Mouse (Mus musculus) retina, postnatal 1 day (tissue): ENCODE measurements at regions not wholly inside any gene's neighbourhood (a gene's known extent, or its start where the extent isn't known, plus 50 kb on each side); places are given as distances from the start of the nearest gene placed in this dataset.

Experiments used
- DNase-seq: peaks from one replicate; pipeline ENCODE4 v3.0.0-alpha.2; 2012

DNA sequence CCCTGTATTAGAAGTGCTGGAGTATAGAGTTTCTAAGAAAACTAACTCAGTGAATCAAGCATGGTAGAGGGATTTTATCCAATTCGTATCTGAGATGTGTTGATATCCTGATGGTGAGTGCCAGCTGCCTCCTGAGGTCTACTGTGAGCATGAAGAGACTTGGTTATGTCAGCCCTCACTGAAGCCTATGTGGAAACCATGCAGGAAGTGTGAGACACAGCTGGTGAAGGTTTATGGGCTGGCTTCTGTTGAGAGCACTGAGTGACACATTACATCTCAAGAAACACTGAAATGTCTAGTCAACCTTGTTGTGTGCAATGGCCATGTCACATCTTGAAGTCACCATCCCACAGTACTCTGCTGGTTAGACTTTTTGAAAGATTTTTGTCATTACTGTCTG, 104.6 kb downstream of the Psmg1 start:
- DNase-seq, result no peak

GRCm38 (mm10) chr16:95873297-95873696, 117.5 kb downstream of the Psmg1 start:
- no peak for DNase-seq

- DNase-seq, result no peak
Measured at GRCm38 (mm10) chr16:95872436-95872835, 118.3 kb downstream of the Psmg1 start.

- no peak for DNase-seq
Measured at GRCm38 (mm10) chr16:95870291-95870690, 120.5 kb downstream of the Psmg1 start.

- DNase-seq, result no peak
Measured at GRCm38 (mm10) chr16:95869501-95869900, 121.3 kb downstream of the Psmg1 start.

DNA sequence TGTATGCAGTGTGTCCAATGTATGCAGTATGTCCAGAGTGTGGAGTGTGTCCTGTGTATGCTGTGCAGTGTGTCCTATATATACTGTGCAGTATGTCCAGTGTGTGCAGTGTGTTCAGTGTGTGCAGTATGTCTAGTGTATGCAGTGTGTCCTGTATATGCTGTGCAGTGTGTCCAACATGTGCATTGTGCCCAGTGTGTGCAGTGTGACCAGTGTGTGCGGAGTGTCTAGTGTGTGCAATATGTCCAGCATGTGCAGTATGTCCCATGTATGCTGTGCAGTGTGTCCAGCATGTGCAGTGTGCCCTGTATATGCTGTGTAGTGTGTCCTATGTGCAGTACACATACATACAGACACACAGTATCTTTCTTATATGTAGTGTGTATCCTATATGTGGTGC, 121.9 kb downstream of the Psmg1 start:
- DNase-seq, result no peak

- no peak for DNase-seq
Measured at GRCm38 (mm10) chr16:95867516-95867915, 123.2 kb downstream of the Psmg1 start.

DNA sequence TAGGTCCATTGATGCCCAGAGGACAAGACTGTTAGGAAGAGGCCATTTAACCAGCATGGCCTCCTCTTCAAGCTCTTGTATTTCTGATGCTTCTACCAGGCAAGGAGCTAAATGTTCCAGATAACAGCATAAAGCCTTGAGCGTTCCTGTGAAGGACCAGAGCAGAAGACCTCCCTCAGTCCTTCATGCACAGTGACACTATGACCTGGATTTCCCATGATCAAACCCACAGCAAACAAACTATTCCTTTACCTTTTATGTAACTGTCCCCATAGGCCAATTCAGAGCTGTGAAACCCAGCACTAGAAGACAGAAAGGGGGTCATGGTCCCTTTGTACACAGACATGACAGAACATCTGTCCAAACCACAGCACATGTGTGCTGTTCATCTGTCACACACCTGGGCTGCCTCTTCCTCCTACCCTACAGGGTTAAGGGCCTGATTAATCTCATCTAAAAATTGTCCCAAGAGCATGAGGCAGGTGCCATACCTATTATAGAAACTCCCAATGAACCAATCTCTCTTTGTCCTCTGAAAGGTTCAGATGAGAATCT, 123.8 kb downstream of the Psmg1 start:
- no peak for DNase-seq

- no peak for DNase-seq
Measured at GRCm38 (mm10) chr16:95865603-95866002, 125.2 kb downstream of the Psmg1 start.

- no peak for DNase-seq
Measured at GRCm38 (mm10) chr16:95864646-95865045, 126.1 kb downstream of the Psmg1 start.

DNA sequence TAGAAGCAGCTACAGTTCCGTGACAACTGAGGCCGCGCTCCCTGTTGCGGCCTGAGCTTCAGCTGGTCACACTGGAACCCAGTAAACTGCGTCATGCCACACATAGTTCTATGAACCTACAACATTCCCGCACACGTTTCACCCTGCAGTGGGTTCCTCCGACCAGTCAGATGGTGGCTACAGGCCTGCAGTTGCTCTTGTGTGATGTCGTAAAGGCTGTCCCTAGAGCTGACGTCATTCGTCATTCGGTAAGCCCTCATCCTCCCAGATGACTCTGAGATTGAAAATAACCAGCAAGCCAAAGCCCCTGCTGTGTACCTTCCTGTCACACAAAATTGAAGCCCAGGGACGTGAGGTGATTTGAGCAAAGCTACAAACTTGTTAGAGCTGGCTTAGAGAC, 126.7 kb downstream of the Psmg1 start:
- DNase-seq, result no peak

GRCm38 (mm10) chr16:95863565-95863964, 127.2 kb downstream of the Psmg1 start:
- no peak for DNase-seq

DNA sequence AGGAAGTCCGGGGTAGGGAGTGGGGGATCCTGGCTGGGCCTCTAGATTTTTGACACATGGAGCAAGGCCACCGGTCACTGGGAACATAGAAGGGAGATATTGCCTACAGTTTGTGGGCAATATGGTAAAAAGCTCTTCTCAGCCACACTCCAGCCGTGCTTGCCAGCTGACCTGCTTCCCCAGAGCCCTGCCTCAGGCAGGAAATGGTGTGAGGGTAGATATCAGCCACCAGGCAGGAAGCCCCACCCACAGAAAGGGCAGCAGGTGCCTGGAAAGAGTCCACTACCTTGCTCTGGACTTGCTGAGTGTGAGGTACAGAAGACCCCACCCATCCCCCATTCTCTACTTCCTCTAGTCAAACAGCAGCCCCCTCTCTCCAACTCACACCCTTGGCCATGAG, 128.1 kb downstream of the Psmg1 start:
- no peak for DNase-seq

- DNase-seq, result no peak
Measured at GRCm38 (mm10) chr16:95861231-95861690, 129.5 kb downstream of the Psmg1 start.

DNA sequence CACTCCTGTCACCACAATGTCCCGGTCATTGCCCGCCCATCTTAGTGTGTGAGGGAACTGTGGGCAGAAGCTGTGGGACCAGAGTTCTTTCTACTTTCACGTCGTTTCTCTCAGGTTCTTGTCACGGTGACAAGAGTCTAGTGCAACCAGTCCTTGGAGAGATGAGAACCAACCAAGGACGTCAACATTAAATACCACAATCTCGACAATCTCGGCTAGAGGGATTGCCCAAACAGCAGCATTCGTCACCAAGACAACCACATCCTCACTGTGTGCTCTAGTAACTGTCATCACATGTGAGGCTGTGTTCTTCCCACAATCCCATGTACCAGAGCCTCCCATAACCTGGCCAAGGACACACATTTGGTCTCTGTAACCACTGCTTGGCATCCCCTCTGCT, 129.9 kb downstream of the Psmg1 start:
- no peak for DNase-seq

- no peak for DNase-seq
Measured at GRCm38 (mm10) chr16:95860111-95860510, 130.6 kb downstream of the Psmg1 start.

DNA sequence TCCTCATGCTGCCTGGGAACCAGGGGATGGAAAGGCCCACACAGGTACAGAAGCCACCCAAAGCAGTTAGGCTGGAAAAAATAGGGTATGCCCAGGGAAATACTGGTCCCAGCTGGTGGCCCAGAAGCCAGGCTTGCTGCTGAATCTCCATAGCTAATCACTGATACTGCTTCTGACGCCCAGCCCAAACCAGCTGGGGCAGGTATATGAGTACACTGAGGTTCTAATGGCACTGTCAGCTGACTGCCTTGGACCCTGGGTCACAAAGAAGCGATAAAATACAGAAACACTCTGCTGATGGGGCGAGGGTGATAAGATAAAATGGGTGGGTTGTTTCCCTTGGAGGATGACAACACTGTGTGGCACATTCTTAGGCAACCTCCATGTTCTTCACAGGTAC, 133.4 kb downstream of the Psmg1 start:
- DNase-seq, result no peak

- no peak for DNase-seq
Measured at GRCm38 (mm10) chr16:95855230-95855629, 135.5 kb downstream of the Psmg1 start.

GRCm38 (mm10) chr16:95851907-95852306, 138.9 kb downstream of the Psmg1 start:
- DNase-seq, result no peak

DNA sequence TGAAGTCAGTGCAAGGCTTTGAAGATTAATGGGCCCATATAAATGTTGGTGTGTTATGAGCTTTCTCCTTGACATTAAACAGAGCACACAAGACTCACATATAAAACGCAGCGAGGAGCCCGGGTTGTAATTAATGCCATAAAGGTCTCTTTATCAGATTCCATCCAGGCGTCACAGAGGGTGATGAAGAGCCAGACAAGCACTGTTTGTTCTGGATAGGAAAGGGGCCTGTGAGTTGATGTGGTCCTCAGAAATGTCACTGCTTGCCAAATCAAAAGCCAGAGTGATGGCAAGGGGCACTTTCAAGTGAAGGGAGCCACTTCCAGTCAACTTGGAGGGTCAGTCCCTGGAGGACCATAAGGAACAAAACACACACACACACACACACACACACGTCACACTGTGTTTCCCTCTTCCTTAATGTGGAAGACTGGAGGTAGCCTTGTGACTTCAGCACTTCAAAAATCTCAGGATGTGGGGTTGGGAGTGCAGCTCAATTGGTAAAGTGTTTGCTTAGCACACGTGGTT, 142.1 kb downstream of the Psmg1 start:
- DNase-seq, result no peak

DNA sequence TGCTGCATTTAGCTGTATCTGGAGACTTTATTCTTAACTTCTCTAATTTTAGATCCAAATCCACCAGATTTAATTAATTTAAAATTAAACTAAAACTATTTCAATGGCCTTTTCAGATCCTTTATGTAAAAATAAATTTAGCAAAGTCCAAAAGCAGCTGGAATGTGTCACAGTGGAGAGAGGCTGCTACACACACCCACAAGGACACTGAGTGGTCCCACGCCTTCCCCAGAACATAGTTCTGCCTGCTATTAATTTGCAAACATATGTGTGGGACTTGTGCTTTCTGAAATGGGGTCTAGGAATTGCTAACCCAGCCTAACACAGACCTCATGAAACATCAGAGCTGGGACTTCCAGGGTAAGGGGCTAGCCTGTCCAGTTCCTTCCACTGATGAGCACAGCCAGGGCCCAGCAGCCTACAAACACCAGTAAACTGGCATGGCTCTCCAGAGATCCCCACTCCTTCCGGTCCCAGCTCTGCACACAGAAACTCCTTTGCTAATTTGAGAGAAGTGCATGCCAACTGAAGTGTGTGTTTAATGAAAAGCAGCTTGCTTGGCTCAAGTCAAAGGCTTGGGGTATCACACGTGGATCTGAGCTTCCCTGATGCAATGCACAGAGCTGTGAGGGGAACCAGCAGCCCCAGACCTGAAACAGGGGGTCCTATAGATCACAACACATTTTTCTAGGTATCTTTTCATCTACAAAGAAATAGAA, 142.8 kb downstream of the Psmg1 start:
- no peak for DNase-seq

DNA sequence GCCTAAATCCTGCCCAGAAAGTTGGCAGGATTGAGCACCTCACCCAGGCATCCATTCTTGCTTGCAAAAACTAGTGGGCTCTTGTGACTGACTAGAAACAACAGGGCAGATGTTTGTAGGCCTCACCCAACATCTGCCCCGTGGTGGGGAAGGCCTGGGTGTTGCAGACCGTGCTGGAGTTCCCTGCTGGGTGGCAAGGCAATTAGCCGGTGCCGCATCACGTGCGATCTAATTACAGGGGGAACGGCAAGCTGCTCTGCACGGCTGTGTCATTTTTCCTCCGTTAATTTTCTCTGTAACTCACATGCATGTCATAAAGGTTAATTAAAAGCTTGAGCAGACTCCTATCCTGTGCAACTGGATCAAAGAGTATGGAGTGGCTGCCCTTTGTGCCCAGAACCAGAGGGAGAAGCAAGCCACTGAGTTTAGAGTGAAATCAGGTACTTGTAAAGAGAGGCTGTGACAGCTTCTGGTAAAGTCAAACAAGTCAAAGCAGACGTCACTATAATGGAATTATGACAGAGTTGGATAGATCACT, 143.5 kb downstream of the Ets2 start:
- DNase-seq, result peak; percentile 43

DNA sequence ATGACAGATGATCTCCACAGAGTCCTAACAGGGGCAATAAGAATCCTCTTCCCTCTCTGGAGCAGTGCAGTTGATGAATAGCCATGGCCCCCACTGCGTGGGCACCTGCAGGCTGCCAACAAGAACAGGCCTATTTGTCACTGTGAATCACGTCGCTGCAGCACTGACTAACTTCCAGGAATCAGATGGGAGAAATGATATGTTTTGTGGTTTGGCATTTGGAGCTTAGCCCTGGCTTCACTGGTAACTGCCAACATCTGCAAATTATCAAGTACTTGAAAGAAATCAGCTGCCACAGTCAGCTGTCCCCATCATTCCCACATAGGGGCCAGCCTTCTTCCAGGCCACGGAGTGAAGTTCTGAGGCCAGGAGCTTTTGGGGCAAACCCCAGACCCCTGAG, 142.8 kb downstream of the Ets2 start:
- DNase-seq, result no peak

DNA sequence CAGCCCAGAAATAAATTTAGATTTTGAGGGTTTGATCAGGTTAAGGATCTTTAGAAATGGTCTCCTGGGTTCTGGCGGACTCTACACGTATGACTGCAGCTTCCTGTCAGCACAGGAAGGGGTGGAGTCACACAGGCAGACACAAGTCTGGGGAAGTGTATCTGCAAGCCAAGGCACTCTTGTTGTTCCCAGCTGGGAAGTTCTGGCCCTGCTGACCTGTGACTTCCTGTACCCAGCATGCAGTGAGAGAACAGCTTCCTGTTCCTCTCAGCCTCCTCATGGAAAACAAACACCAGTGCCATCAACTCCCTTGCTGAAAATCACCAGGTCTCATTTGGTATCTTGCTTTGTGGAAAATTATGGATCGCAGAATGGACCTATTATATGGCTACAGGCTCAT, 140.9 kb downstream of the Ets2 start:
- no peak for DNase-seq
